Mouse (Mus musculus) erythroblast, embryonic 14.5 days (primary cell): ENCODE results near the gene Sart3.

ENCODE experiments used
- GATA1 ChIP-seq: IDR thresholded peaks from 2 replicates; pipeline ENCODE4 v1.6.1; 2012; ENCODE audit warnings: low read length, inconsistent platforms, mixed read lengths
- TAL1 ChIP-seq: IDR thresholded peaks from 3 replicates; pipeline ENCODE4 v1.6.1; 2012; ENCODE audit warnings: low read length, inconsistent platforms, mixed read lengths

DNA sequence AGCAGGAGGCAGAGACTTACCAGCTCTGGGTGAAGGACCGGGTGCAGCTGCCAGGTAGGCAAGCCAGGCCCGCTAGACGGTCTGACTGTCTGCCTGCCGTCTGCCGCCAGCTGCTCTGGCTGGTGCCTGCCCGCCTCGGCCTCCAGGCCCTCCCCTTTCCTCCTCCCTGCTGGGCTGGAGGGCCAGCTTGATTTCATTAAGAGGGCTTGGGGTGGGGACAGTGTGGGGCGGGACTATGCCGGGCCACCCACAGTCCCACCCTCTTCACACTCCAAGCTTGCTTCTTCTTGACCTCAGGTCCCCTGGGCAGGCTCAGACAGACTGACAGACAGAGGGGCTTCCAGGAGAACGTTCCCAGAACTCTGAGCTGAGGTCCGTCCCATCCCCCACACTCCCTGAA lies 28.0 kb upstream of the Sart3 start, which contains the start of gene Tmem119:
- no peak for TF ChIP-seq TAL1
- TF ChIP-seq GATA1 = no peak
